Mouse (Mus musculus): ENCODE measurements at regions not wholly inside any gene's neighbourhood (a gene's known extent, or its start where the extent isn't known, plus 50 kb on each side); places are given as distances from the start of the nearest gene placed in this dataset.

GRCm38 (mm10) chr13:35537106-35537505 lies 122.5 kb upstream of the Cdyl start:
- no peak for TF ChIP-seq CTCF (IDR thresholded peaks at IDR 0.05; ENCODE audit: low read depth, low read length)
- TF ChIP-seq POLR2A (IDR thresholded peaks at IDR 0.05; ENCODE audit: extremely low read depth, insufficient read depth, low read length) = no peak
